Mouse (Mus musculus) liver, embryonic 18 days (tissue): ENCODE measurements around the gene Anapc15. TPM values are rescaled to one million over a fixed set of nuclear protein-coding genes. Genes with fewer than 3 reads are reported as not detected.

Experiments used
- polyA plus RNA-seq: library from polyadenylated mRNA; depleted of rRNA; stranded (reverse); fragments of >200 nt; gene quantifications from 2 replicates; pipeline ENCODE4 v1.2.3, GENCODE M21; 2012; rRNA removed

Anapc15 gene
- polyA plus RNA-seq: 30.0 TPM in 2 replicates

GRCm38 (mm10) chr7:101863415-101863814, at the start of gene Anapc15:
Anapc15 (plus strand) TSS chr7:101863715.

GRCm38 (mm10) chr7:101817861-101818401, 45.6 kb upstream of the Anapc15 start, which contains the start of gene Phox2a:
Phox2a (plus strand) TSS chr7:101818313.

GRCm38 (mm10) chr7:101837606-101838471, 25.7 kb upstream of the Anapc15 start, which contains the start of gene Inppl1:
Inppl1 (minus strand) TSS chr7:101838229.

GRCm38 (mm10) chr7:101857094-101857493, 6.4 kb upstream of the Anapc15 start, which contains the start of gene Folr2:
Folr2 (minus strand) TSS chr7:101857194.

GRCm38 (mm10) chr7:101870629-101871028, 7.1 kb downstream of the Anapc15 start, which contains the start of gene Folr1:
Folr1 (minus strand) TSS chr7:101870788.

GRCm38 (mm10) chr7:101905561-101906286, 42.2 kb downstream of the Anapc15 start, which contains the start of gene Lamtor1:
Lamtor1 (plus strand) TSS chr7:101905904.

GRCm38 (mm10) chr7:101906287-101906681, 42.8 kb downstream of the Anapc15 start, which contains the start of gene Tomt:
Tomt (minus strand) TSS chr7:101906359.

GRCm38 (mm10) chr7:101933751-101934240, 70.3 kb downstream of the Anapc15 start, which contains the start of the genes Lrrc51 and Numa1:
Lrrc51 (minus strand) TSS chr7:101933895.
Numa1 (plus strand) TSS chr7:101934111.

Other genes starting within 250 kb of the Anapc15 start
- gene Clpb, start 200.1 kb upstream of the Anapc15 start, polyA plus RNA-seq: 9.7 and 9.8 TPM in 2 replicates
- gene Phox2a, start 45.4 kb upstream of the Anapc15 start, polyA plus RNA-seq: not detected in 2 replicates
- 8.9 and 10.5 TPM in 2 replicates for gene Inppl1, start 25.5 kb upstream of the Anapc15 start, polyA plus RNA-seq
- 16.4 and 18.0 TPM in 2 replicates for gene Folr2, start 6.5 kb upstream of the Anapc15 start, polyA plus RNA-seq
- 0.36 and 0.81 TPM in 2 replicates for gene Folr1, start 7.1 kb downstream of the Anapc15 start, polyA plus RNA-seq
- 62.9 and 68.3 TPM in 2 replicates for gene Lamtor1, start 42.2 kb downstream of the Anapc15 start, polyA plus RNA-seq
- 0.07 TPM in 2 replicates for gene Tomt, start 42.6 kb downstream of the Anapc15 start, polyA plus RNA-seq
- 3.7 and 4.5 TPM in 2 replicates for gene Lrrc51, start 70.2 kb downstream of the Anapc15 start, polyA plus RNA-seq
- gene Numa1, start 70.4 kb downstream of the Anapc15 start, polyA plus RNA-seq: 17.2 and 21.1 TPM in 2 replicates
- 31.9 and 35.6 TPM in 2 replicates for gene Il18bp, start 155.0 kb downstream of the Anapc15 start, polyA plus RNA-seq
- 17.7 and 20.7 TPM in 2 replicates for gene Rnf121, start 201.8 kb downstream of the Anapc15 start, polyA plus RNA-seq
- 8.8 and 12.2 TPM in 2 replicates for gene Xndc1, start 201.8 kb downstream of the Anapc15 start, polyA plus RNA-seq
- gene Xntrpc, start 202.0 kb downstream of the Anapc15 start, polyA plus RNA-seq: 1.00 and 1.0 TPM in 2 replicates
- gene Trpc2, start 219.4 kb downstream of the Anapc15 start, polyA plus RNA-seq: 0.10 TPM in 1 of 2 replicates, not detected in the other
- 0.02 and 0.07 TPM in 2 replicates for gene Art1, start 238.0 kb downstream of the Anapc15 start, polyA plus RNA-seq
- gene Art5, start 245.8 kb downstream of the Anapc15 start, polyA plus RNA-seq: 0.02 and 0.10 TPM in 2 replicates